Mouse (Mus musculus) forebrain, embryonic 15.5 days (tissue): ENCODE measurements around the gene Mobp. TPM values are rescaled to one million over a fixed set of nuclear protein-coding genes. Genes with fewer than 3 reads are reported as not detected.
"Not testable (repeated sequence)": the region's sequence is repeated elsewhere in the genome, so short reads cannot be mapped to it uniquely, and the experiment has no call there.

ENCODE experiments used
- ATAC-seq: fragments of 200-750 bp; cut with Nextera tagmentation; replicated peaks from 2 replicates; pipeline ENCODE4 v1.8.0; 2017; ENCODE audit warnings: mild to moderate bottlenecking, moderate TSS enrichment, moderate library complexity
- H3K27ac ChIP-seq: fragments of 300-500 bp; sonication (generic); replicated peaks from 2 replicates; pipeline ENCODE4 v1.5.1; 2015; ENCODE audit warnings: mild to moderate bottlenecking, inconsistent platforms
- H3K27me3 ChIP-seq: fragments of 300-500 bp; sonication (generic); 2 replicates; pipeline ENCODE4 v1.6.1; 2015; ENCODE audit warnings: inconsistent platforms
- H3K36me3 ChIP-seq: fragments of 300-500 bp; sonication (generic); 2 replicates; pipeline ENCODE4 v1.6.1; 2015; ENCODE audit warnings: mild to moderate bottlenecking, inconsistent platforms
- H3K4me1 ChIP-seq: fragments of 300-500 bp; sonication (generic); 2 replicates; pipeline ENCODE4 v1.6.1; 2015; ENCODE audit warnings: inconsistent platforms
- H3K4me2 ChIP-seq: fragments of 300-500 bp; sonication (generic); replicated peaks from 2 replicates; pipeline ENCODE4 v1.6.1; 2015; ENCODE audit warnings: mild to moderate bottlenecking, inconsistent platforms
- H3K4me3 ChIP-seq: fragments of 300-500 bp; sonication (generic); 2 replicates; pipeline ENCODE4 v1.5.1; 2015; ENCODE audit warnings: mild to moderate bottlenecking, inconsistent platforms
- H3K9ac ChIP-seq: fragments of 300-500 bp; sonication (generic); replicated peaks from 2 replicates; pipeline ENCODE4 v1.6.1; 2015; ENCODE audit warnings: mild to moderate bottlenecking, inconsistent platforms
- H3K9me3 ChIP-seq: fragments of 300-500 bp; sonication (generic); 2 replicates; pipeline ENCODE4 v1.6.1; 2016; ENCODE audit warnings: inconsistent platforms
- WGBS: fragments of 180-500 bp; shearing (Covaris S2); methylation state at CpG from one replicate; pipeline ENCODE4 v1.1.7; 2015; ENCODE audit warnings: mixed read lengths; 5-methylcytosine and 5-hydroxymethylcytosine counted together
- polyA plus RNA-seq: library from polyadenylated mRNA; unstranded; fragments of >200 nt; fragmentation: Nextera tagmentation; extraction: Ambion mirVana; gene quantifications from 2 replicates; pipeline ENCODE4 v1.2.1, GENCODE M21; 2015

Gene Mobp
- 0.17 TPM in 1 of 2 replicates, not detected in the other for polyA plus RNA-seq

DNA sequence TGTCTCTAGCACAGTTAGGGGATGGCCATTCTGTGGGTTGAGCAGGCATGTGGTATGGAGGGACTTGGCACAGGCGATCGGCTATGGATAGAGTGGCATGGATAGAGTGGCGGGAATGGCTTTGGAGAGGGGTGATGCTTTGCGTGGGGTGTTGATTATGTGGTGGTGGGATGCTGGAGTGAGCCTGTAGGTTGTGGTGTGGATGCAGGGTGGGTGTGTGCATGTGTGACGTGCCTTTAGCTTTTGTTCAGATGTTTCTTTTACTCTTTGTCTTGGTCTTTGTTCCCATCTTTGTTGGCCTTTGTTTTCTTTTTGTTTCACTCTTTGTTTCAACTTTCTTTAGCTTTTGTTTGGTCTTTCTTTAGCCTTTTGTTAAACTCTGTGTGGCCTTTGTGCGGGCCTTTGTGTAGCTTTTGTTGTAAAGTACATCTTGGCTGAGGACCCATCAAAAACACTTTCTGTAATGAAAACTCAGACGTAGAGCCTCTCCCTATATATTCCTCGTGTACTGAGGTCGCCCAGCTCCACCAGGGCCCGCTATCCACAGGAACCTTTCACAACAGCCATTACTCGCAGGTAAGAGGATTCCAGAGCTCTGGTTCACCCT, at the start of gene Mobp:
Mobp (plus strand) TSS at position 486 of the 607 bp plus-strand sequence.
- no peak within 1 kb of the TSS for H3K27ac ChIP-seq
- no peaks in the 10 kb centered on the region for H3K4me1 ChIP-seq
- ATAC-seq: no peak
- no peak within 1 kb of the TSS for H3K4me3 ChIP-seq
- WGBS: 22% methylated on average over 11 of the region's 11 CpGs
- no peaks in the 10 kb centered on the region for H3K9me3 ChIP-seq
- no peaks in the 10 kb centered on the region for H3K36me3 ChIP-seq
- no peaks in the 10 kb centered on the region for H3K27me3 ChIP-seq
- no peak within 1 kb of the TSS for H3K9ac ChIP-seq
- H3K4me2 ChIP-seq: no peak within 1 kb of the TSS

DNA sequence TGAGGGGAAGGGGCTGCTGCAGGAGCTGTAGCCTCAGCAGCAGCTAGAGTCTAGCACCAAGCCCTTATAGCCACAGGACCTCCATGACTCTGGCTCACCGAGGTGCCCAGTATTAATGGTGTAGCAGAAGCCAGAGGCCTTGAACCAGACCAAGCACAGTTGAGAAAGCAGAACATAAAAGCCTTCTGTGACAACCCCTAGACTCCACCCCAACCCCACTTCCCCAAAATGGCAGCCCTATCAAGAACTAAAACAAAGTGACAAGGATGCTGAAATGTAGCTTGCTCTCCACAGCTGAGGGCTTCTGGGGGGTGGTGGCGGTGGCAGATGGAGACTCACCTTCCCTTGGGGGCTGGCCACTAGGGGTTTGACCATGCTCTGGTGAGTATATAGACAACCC, 48.3 kb upstream of the Mobp start:
- Histone ChIP-seq H3K27me3 (no peaks in the 10 kb centered on the region), H3K9ac (no peak overlapping the region), H3K4me1 (0 out of 2 replicates have a peak, but pooled peaks cover 3% of the 10 kb centered on the region), H3K9me3 (no peaks in the 10 kb centered on the region), H3K27ac (no peak overlapping the region), H3K4me2 (no peak overlapping the region), H3K36me3 (no peaks in the 10 kb centered on the region), H3K4me3 (no peak overlapping the region)
- WGBS: 95% methylated on average over 2 of the region's 2 CpGs
- no peak for ATAC-seq

GRCm38 (mm10) chr9:120108953-120109352, 40.6 kb upstream of the Mobp start:
- 95% methylated on average over 12 of the region's 12 CpGs for WGBS
- not testable (repeated sequence) for ATAC-seq, H3K9ac ChIP-seq, H3K36me3 ChIP-seq, H3K27me3 ChIP-seq, H3K4me1 ChIP-seq, H3K27ac ChIP-seq, H3K9me3 ChIP-seq, H3K4me2 ChIP-seq, H3K4me3 ChIP-seq

- Histone ChIP-seq H3K27ac (peak within 1 kb of the TSS; percentile 95), H3K4me3 (peak within 1 kb of the TSS; percentile 68), H3K27me3 (no peaks in the 10 kb centered on the region), H3K36me3 (no peaks in the 10 kb centered on the region), H3K9ac (peak within 1 kb of the TSS; percentile 78), H3K4me1 (peaks cover 8% of the 10 kb centered on the region), H3K9me3 (no peaks in the 10 kb centered on the region), H3K4me2 (peak within 1 kb of the TSS; percentile 66)
- WGBS: under 1% methylated on average over 62 of the region's 62 CpGs
- ATAC-seq: peak; percentile 99
Measured at GRCm38 (mm10) chr9:120110211-120111018, 39.1 kb upstream of the Mobp start, which contains the start of gene Slc25a38. Gene Slc25a38 (plus strand): TSS chr9:120110374.

- peaks cover 8% of the 10 kb centered on the region for H3K4me1 ChIP-seq
- H3K4me3 ChIP-seq: peak overlapping the region; percentile 68
- ATAC-seq: no peak
- H3K9me3 ChIP-seq: no peaks in the 10 kb centered on the region
- no peaks in the 10 kb centered on the region for H3K27me3 ChIP-seq
- WGBS: 79% methylated on average over 15 of the region's 15 CpGs
- peak overlapping the region; percentile 66 for H3K4me2 ChIP-seq
- H3K9ac ChIP-seq: peak overlapping the region; percentile 31
- H3K36me3 ChIP-seq: no peaks in the 10 kb centered on the region
- H3K27ac ChIP-seq: peak overlapping the region; percentile 95
Measured at GRCm38 (mm10) chr9:120111156-120111945, 38.2 kb upstream of the Mobp start.

- H3K27me3 ChIP-seq: no peaks in the 10 kb centered on the region
- WGBS: 94% methylated on average over 6 of the region's 6 CpGs
- ATAC-seq: no peak
Measured at GRCm38 (mm10) chr9:120112472-120112871, 37.0 kb upstream of the Mobp start.

DNA sequence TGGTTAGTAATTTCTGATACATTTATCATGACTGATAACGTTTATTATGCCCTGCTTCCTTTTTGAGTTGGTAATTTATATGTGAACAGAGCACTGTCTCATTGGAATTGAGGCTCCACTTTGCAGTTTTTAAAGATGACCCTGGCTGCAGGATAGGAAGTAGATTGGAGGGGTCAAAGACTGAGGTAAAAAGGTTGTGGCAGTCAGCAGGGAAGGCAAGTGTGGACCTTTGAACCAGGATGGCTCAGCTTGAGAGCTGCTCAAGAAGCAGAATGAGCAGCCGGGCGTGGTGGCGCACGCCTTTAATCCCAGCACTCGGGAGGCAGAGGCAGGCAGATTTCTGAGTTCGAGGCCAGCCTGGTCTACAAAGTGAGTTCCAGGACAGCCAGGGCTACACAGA, 36.1 kb upstream of the Mobp start:
- Histone ChIP-seq H3K9ac (no peak overlapping the region), H3K4me1 (peaks cover 8% of the 10 kb centered on the region), H3K9me3 (no peaks in the 10 kb centered on the region), H3K27me3 (no peaks in the 10 kb centered on the region), H3K4me2 (no peak overlapping the region), H3K27ac (no peak overlapping the region), H3K36me3 (peaks cover 18% of the 10 kb centered on the region), H3K4me3 (no peak overlapping the region)
- 95% methylated on average over 7 of the region's 7 CpGs for WGBS
- ATAC-seq: no peak

More at GRCm38 (mm10) chr9:120112472-120112871, 37.0 kb upstream of the Mobp start:
- Histone ChIP-seq H3K9ac (no peak overlapping the region), H3K4me1 (peaks cover 8% of the 10 kb centered on the region), H3K4me2 (no peak overlapping the region), H3K4me3 (no peak overlapping the region), H3K9me3 (no peaks in the 10 kb centered on the region), H3K27ac (no peak overlapping the region), H3K36me3 (peaks cover 8% of the 10 kb centered on the region; the same call in 1 of the 2 replicates)

DNA sequence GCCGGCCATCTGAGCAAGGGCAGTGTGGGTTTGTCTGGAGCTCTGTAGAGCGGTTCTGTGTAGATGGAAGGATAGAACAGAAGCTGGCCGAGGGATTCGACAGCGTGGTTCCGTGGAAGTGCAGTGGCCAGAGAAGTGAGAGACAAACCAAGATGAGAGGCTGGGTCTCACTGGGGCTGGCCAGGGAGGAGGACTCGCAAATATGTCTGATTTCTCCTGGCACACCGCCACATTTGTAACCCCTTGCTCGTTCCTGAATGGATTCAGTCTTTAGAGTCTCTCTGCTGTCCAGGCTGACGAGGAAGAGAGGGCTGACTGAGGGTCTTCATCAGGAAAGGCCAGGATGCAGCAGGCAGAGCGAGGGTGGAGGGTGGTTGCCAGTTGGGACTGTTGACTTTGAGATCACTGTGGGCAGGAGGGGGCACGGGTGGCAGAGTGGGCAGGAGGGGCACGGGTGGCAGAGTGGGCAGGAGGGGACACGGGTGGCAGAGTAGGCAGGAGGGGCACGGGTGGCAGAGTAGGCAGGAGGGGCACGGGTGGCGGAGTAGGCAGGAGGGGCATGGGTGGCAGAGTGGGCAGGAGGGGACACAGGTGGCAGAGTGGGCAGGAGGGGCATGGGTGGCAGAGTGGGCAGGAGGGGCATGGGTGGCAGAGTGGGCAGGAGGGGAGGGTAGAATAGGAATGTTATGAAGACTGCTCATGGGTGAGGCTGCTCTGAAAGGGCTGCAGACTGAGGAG, 35.3 kb upstream of the Mobp start:
- no peak overlapping the region for H3K27ac ChIP-seq
- H3K4me2 ChIP-seq: no peak overlapping the region
- no peak for ATAC-seq
- H3K36me3 ChIP-seq: peaks cover 19% of the 10 kb centered on the region
- no peak overlapping the region for H3K4me3 ChIP-seq
- no peaks in the 10 kb centered on the region for H3K9me3 ChIP-seq
- WGBS: 88% methylated on average over 17 of the region's 17 CpGs
- H3K27me3 ChIP-seq: no peaks in the 10 kb centered on the region
- H3K4me1 ChIP-seq: peaks cover 8% of the 10 kb centered on the region
- H3K9ac ChIP-seq: no peak overlapping the region

- no peaks in the 10 kb centered on the region for H3K27me3 ChIP-seq
- no peak overlapping the region for H3K9ac ChIP-seq
- H3K9me3 ChIP-seq: no peaks in the 10 kb centered on the region
- 89% methylated on average over 2 of the region's 2 CpGs for WGBS
- no peak overlapping the region for H3K4me3 ChIP-seq
- peaks cover 8% of the 10 kb centered on the region for H3K4me1 ChIP-seq
- H3K27ac ChIP-seq: no peak overlapping the region
- no peak for ATAC-seq
- no peak overlapping the region for H3K4me2 ChIP-seq
- H3K36me3 ChIP-seq: peaks cover 19% of the 10 kb centered on the region
Measured at GRCm38 (mm10) chr9:120114789-120115151, 34.7 kb upstream of the Mobp start.

DNA sequence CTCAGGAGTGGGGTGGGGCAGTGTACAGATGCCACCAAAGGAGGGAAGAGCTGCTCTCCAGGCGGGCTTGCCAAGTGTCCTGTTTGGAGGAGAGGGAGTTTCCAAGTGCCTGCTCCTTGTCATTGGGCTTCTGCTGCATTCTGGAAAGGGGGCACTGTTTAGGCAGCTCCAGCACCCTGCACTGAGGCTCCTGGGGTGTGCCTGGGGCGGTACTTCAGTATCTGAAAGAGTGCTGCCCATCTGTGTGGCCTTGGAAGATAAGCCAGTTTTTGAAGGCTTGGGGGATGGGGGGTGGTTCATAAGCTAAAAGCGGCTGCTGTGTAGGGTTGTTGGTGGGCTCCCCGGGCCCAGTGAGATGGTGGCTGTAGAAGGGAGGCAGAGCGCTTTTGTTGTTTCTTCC, 33.9 kb upstream of the Mobp start:
- no peak overlapping the region for H3K27ac ChIP-seq
- no peak for ATAC-seq
- H3K9me3 ChIP-seq: no peaks in the 10 kb centered on the region
- peaks cover 8% of the 10 kb centered on the region for H3K4me1 ChIP-seq
- H3K4me3 ChIP-seq: no peak overlapping the region
- no peak overlapping the region for H3K4me2 ChIP-seq
- WGBS: 92% methylated on average over 5 of the region's 5 CpGs
- H3K27me3 ChIP-seq: no peaks in the 10 kb centered on the region
- H3K36me3 ChIP-seq: peaks cover 25% of the 10 kb centered on the region
- H3K9ac ChIP-seq: no peak overlapping the region

DNA sequence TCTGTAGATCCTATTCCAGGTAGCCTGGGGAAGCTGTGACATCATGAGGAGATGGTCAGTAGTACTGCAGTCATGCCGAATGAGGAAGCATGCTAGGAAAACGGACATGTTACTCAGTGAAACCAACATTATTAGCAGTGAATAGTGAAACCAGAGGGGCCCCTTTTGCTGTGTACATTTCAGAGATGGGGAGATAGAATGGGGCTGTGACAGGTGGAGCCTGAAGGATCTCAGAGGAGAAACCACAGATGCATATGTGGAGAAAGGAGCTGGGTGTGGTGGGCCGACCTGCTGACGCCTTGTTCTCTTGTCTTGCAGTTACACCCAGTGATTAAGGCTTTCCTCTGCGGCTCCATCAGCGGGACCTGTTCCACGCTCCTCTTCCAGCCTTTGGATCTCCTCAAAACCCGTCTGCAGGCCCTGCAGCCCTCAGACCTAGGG, 33.3 kb upstream of the Mobp start:
- Histone ChIP-seq H3K36me3 (peaks cover 31% of the 10 kb centered on the region), H3K9ac (no peak overlapping the region), H3K27me3 (no peaks in the 10 kb centered on the region), H3K4me2 (no peak overlapping the region), H3K4me1 (peaks cover 4% of the 10 kb centered on the region), H3K4me3 (no peak overlapping the region), H3K9me3 (no peaks in the 10 kb centered on the region), H3K27ac (no peak overlapping the region)
- ATAC-seq: no peak
- 92% methylated on average over 8 of the region's 8 CpGs for WGBS
